Mouse (Mus musculus) erythroid progenitor cell, adult 5-6 weeks (primary cell): Measurements from ENCODE around the gene Asrgl1. TPM values are rescaled to one million over a fixed set of nuclear protein-coding genes. Genes with fewer than 3 reads are reported as not detected.

Experiments
- ATAC-seq: replicated peaks from 2 replicates; pipeline ENCODE4 v1.8.0; 2016; ENCODE audit warnings: moderate number of reproducible peaks, mild to moderate bottlenecking, moderate TSS enrichment, inconsistent platforms; ENCODE audit not compliant: poor library complexity, low FRiP score, severe bottlenecking
- total RNA-seq, 2 experiments: library from RNA; stranded (forward) in 1 of 2; stranded (reverse) in 1 of 2; fragments of 150-400 nt in 1 of 2; fragments of 186-747, 209-891 nt in 1 of 2; gene quantifications; 2 replicates each; pipeline versions ENCODE4 v1.2.3 to v1.2.4; 2015 to 2017; ENCODE audit warnings: low replicate concordance in 2 of 2

The Asrgl1 gene
- total RNA-seq, 2 experiments from 2014 or later, result 4.5 to 13.0 TPM

DNA sequence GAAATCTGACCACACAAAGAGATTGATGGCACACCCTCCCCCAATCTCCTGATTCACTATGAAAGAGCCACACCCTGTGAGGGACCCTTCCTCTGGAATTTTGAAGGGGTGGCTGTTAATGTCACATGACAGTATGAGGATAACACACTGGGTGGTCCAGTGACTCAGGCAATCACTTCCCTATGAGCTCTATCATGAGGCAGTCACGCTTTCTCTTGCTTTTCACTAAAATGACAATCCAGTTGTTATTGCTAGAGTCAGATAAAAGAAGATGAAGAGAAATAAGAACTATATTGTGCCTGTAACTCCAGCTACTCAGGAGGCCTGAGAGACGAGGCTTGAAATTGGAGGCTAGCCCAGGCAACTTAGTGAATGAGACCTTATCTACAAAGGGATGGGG, 59.9 kb downstream of the Asrgl1 start:
- ATAC-seq, result no peak

DNA sequence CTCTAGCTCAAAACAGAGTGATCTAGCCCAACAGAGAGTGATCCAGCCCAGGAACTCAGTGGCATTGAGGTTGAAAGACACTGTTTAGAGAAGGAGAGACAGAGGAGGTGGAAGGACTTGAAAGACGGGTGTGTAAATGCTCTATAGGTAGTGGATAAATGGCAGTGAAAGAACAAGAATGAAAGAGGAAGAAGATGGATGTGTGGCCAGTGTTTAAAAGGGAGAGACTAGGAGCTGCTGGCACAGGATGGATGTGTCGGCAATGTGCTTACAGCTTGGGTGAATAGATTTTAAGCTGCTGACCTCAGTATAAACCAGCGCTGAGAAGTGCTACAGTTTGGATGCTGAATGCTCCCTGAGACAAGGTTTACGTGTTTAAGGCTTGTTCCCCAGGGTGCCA, 61.0 kb downstream of the Asrgl1 start:
- ATAC-seq, result no peak

DNA sequence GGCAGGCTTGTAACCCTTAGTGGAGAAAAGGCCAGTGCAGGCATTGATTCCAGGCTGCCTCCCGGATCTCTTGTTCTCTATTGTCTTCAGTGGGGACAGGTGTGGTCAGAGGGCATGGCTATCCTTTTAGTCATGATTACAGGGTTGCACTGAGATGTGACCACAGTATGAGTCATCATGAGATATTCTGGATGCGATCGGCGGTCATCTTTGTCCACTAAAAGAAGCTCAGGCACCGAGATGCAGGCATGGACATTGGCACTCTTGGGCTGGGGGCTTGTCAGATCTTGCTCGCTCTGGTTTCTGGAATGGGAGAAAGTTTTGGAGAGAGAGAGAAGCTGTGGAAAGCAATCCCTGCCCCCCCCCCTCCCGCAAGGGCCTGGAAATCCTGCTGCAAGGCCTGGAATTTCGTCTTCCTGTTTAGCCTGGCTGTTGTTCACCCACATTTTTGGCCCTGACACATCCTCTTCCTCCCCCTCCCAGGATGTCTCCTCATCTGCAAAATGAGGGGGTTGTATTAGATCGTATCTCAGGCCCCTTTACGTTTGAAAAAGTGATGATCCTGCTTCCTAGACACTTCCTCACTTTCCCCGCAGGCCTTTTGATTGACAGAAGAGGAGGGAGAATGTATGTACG, 61.5 kb downstream of the Asrgl1 start:
- ATAC-seq, result no peak

DNA sequence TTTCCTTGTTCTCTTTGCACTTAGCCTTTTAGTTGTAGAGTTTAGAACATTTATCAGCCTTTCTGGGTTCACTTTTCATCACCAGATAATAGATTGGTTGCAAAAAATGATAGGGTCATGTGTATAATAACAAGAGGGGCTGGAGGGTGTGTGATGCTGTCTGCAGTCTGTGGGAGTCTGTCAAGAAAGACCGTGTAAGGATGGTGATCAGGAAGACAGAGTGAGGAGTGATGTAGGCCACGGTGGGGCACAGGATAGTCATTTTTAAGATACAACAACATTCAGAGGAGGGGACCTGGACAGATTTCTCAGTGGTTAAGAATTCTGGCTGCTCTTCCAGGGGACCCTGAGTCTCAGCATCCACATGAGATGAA, 63.3 kb downstream of the Asrgl1 start:
- no peak for ATAC-seq

DNA sequence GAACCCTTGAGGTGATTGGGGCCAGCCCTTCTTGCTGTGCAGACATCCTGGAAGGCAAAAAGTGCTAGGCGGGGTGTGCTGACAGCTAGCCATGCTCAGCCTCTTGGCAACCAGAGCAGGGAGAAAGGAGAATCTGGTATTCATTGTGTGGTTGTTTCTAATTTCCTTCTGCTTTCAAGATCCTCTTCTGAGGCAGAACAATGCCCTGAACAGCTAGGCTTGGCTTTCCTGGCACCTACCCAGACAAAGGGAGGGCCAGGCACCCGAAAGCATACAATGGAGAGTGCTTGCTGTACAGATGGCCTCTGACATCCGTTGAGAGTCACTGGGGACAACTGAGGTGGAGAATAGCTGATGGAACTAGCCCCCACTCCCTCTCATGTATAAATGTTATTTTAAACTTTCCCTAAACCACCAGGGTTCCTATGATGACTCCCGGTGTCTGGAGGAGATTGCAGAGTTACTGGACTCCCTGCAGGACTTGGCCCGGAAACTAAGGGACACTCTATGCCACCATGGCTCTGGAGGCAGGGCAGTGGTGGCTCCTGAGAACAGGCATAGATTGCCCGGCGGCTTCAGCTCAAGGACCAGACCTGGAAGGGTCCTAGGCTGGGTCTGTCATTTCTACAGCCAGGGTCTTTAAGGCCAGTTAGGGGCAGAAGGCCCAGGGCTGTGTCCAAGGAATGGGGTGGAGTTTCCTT, 63.8 kb downstream of the Asrgl1 start:
- ATAC-seq, result no peak

DNA sequence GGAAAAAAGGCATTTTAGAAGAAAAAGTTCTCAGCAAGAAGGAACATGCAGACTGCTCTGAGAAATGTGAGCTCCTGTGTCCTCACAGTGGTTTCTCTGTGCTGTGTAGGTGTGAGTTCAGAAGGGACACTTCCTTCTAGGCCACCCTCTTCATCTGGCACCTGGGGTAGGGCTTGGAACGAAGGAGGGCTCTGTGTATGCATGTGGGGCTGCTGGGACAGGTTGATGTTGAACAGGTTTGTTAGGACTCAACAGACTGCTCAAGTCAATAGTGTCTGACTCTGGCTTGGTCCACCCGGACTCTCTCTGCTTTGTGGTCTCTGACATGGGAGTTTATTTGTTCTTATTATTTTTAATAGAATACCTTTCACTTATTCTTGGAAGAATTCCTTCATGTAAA, 65.1 kb downstream of the Asrgl1 start:
- no peak for ATAC-seq

DNA sequence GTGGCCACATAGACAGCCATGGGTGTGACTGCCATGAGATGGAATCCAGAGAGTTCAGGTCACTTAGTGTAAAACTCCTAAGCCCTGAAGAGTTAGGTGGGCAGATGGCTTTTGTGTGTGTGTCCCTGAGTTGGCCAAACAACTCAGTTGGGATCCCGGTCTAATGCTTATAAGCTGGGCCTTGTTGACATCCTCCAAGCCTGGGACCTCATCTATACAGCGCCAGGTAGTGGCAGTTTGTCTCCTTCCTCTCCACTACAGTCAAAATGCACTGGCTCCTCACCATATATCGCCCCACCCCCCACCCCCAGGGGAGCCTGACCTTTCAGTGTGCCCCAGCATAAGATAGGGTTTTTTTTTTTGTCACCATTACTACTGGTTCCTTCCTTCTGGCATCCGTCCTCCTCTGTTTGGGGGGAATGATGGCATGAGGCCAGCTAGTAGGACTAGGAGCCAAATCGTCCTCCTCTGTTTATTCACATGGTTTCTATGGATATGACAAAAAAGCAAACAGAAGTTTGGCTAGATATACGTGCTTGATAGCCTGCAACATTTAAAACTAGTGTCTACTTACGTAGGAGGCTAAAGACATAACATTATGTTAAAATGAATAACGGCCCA, 65.6 kb downstream of the Asrgl1 start:
- ATAC-seq, result no peak

DNA sequence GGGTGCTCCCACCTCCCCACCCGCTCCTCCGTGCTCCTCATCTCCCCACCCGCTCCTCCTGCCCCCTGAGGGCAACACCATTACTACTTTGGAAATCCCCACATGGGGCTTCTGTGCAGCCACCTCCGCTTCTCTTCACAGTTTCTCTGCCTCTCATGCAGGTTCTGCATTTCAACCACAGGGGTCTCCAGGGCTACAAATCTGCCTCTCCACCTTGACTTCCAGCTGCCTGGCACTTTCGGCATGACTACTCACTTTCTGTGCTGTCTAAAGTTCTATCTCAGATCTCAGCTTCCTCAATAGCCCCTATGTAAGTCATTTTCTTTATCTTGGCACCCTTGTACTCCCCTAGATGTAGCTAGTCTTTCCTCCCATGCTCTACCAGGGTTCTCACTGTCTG, 68.1 kb downstream of the Asrgl1 start:
- ATAC-seq, result no peak

DNA sequence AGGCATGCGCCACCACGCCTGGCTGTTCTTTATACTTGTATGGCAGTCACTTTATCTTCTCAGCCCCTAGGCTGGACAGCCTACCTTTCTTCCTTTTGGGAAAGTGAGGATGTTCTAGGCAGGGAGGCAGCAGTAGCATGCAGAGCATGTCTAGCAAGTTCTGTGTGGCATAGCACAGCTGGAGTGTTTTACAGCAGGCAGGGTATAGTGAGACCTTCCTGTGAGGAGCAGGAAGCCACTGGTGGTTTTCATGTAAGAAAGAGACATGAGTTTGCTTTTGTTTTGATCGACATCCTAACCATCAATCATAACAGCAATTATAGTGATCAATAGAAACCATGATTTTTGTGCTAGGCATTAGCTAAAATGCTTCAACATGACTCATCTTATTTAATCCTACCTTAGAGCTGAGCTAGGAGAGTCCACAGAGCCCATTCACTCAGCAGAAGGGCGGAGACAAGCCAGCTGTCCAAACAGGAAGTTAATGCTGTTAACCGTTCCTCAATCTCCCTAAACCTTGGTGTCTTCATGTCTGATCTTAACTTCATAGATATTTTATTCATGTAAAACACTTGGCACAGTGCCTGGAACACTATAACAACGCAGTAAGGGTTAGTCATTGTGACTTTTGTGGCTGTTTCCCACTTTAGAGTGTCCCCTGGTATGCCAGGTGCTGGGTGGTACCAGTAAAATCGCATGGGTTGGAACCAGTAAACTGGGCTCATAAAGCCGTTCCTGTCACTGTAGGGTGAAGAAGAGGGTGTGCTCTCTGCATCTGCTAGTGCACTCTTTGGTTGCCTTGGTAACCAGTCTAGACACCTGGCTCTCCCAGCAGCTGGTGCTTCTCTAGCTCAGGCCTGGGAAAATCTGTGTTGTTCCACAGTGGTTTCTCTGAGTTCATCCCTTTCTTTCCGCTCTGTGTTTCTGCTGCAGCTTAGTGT, 69.5 kb downstream of the Asrgl1 start:
- ATAC-seq, result no peak

DNA sequence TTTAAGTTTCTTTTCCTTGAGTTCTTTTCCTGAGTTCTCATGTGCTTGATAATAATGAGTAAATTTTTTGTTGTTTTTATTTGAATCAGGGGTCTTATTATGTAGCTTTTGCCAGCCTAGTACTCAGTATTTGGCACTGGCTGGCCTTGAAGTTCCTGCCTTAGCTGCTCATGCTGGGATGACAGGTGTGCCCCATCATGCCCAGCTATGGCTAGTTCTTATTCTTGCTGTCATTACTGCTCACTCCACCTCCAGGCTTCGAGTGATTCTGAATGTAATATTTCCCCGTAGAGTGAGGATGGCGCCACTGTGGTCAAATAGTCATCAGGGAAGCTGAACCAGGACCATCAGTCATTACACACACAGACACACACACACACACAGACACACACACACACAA, 71.6 kb downstream of the Asrgl1 start:
- ATAC-seq, result no peak

DNA sequence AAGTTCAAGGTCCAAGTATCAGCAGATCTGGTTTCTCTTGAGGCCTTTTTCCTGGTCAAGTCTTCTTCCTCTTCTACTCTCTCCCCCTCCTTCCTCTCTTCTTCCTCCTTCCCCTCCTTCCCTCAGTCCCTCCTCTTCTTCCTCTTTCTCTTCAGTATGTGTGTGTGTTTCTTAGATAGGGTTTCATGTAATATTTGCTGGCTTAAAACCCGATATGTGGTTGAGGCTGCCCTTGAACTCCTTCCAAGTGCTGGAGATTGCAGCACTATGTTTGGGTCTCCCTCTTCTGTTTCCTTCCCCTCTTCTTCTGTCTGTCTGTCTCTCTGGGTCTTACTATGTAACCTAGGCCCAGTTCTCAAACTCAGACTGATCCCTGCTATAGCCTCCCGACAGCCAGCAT, 72.6 kb downstream of the Asrgl1 start:
- no peak for ATAC-seq

DNA sequence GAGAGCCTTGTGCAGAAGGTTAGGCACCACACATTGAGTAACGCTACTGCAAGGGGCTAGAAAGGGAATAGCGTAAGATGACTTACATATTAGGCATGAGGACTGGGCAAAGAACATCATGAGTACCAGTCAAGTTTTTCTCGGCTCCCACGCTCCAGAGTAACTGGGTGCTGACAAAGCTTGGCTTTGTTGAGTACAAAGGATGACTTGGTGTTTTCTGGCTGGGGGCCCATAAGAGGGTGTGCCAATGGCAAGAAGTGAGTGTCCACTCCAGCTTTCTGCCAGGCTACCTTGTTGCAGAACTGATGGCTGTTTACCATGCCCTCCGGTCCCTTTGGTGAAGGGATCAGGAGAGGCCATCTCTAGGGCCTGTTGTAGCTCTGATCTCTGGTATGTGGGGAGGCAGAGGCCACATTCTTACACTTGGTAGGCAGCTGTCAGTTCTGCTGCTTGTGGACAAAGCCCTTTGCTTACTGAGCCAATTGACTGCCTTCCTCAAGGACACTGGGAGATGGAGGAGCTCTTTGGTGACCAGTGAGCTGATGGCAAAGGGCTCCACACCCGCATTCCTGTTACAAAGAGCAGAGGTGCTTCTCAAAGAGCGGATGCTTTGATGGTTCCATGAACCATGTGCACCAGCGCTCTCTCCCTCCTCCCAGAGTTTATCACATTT, 74.1 kb downstream of the Asrgl1 start:
- ATAC-seq, result no peak

DNA sequence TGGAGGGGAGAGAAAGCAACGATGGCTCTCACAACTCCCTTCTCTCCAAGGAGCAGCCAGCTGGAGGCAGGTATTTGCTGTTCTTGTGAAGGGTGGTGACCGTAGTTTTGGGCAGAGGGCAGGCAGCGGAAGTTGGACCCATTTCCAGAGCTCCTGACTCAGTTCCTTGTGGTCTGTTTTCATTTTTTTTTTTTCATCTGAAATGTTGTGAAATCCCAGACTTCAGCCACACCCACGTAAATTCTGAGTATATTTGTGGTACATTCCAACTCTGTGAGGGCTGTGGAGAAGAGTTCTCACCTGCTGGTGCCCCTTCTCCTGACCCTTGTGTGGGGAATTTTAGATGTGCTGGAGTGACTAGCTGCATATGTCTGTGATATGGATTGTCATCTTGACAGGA, 75.3 kb downstream of the Asrgl1 start:
- no peak for ATAC-seq

Other genes with a start within 250 kb of the Asrgl1 start
- gene 1810009A15Rik, start 246.8 kb downstream of the Asrgl1 start, total RNA-seq (2015; ENCODE audit: low replicate concordance), result 11.5 and 13.4 TPM in 2 replicates
- 7.0 and 32.0 TPM in 2 replicates for gene 1810009A15Rik, start 246.8 kb downstream of the Asrgl1 start, total RNA-seq (2017; ENCODE audit: low replicate concordance)
- gene Gm49416, start 246.7 kb downstream of the Asrgl1 start, total RNA-seq (2015; ENCODE audit: low replicate concordance), result not detected in 2 replicates
- not detected in 2 replicates for gene Gm49416, start 246.7 kb downstream of the Asrgl1 start, total RNA-seq (2017; ENCODE audit: low replicate concordance)
- 10.1 and 14.3 TPM in 2 replicates for gene Ints5, start 242.6 kb downstream of the Asrgl1 start, total RNA-seq (2015; ENCODE audit: low replicate concordance)
- 7.1 and 7.6 TPM in 2 replicates for gene Ints5, start 242.6 kb downstream of the Asrgl1 start, total RNA-seq (2017; ENCODE audit: low replicate concordance)
- 71.0 and 83.0 TPM in 2 replicates for gene Ganab, start 237.6 kb downstream of the Asrgl1 start, total RNA-seq (2015; ENCODE audit: low replicate concordance)
- gene Ganab, start 237.6 kb downstream of the Asrgl1 start, total RNA-seq (2017; ENCODE audit: low replicate concordance), result 31.9 and 43.0 TPM in 2 replicates
- gene B3gat3, start 215.3 kb downstream of the Asrgl1 start, total RNA-seq (2015; ENCODE audit: low replicate concordance), result 16.2 and 28.1 TPM in 2 replicates
- gene B3gat3, start 215.3 kb downstream of the Asrgl1 start, total RNA-seq (2017; ENCODE audit: low replicate concordance), result 13.8 and 21.3 TPM in 2 replicates
- gene Rom1, start 206.3 kb downstream of the Asrgl1 start, total RNA-seq (2015; ENCODE audit: low replicate concordance), result not detected in 2 replicates
- gene Rom1, start 206.3 kb downstream of the Asrgl1 start, total RNA-seq (2017; ENCODE audit: low replicate concordance), result not detected in 2 replicates
- 6.5 and 9.6 TPM in 2 replicates for gene Eml3, start 206.1 kb downstream of the Asrgl1 start, total RNA-seq (2015; ENCODE audit: low replicate concordance)
- 7.1 and 14.0 TPM in 2 replicates for gene Eml3, start 206.1 kb downstream of the Asrgl1 start, total RNA-seq (2017; ENCODE audit: low replicate concordance)
- gene Mta2, start 193.8 kb downstream of the Asrgl1 start, total RNA-seq (2015; ENCODE audit: low replicate concordance), result 59.9 and 70.3 TPM in 2 replicates
- 84.2 and 125 TPM in 2 replicates for gene Mta2, start 193.8 kb downstream of the Asrgl1 start, total RNA-seq (2017; ENCODE audit: low replicate concordance)
- 0.84 and 3.2 TPM in 2 replicates for gene Tut1, start 181.8 kb downstream of the Asrgl1 start, total RNA-seq (2015; ENCODE audit: low replicate concordance)
- gene Tut1, start 181.8 kb downstream of the Asrgl1 start, total RNA-seq (2017; ENCODE audit: low replicate concordance), result 3.7 and 4.4 TPM in 2 replicates
- 198 and 228 TPM in 2 replicates for gene Eef1g, start 168.6 kb downstream of the Asrgl1 start, total RNA-seq (2015; ENCODE audit: low replicate concordance)
- 92.0 and 153 TPM in 2 replicates for gene Eef1g, start 168.6 kb downstream of the Asrgl1 start, total RNA-seq (2017; ENCODE audit: low replicate concordance)
- 13.0 and 13.8 TPM in 2 replicates for gene Ahnak, start 146.4 kb downstream of the Asrgl1 start, total RNA-seq (2015; ENCODE audit: low replicate concordance)
- gene Ahnak, start 146.4 kb downstream of the Asrgl1 start, total RNA-seq (2017; ENCODE audit: low replicate concordance), result 13.3 and 15.7 TPM in 2 replicates
- gene Scgb1a1, start 47.7 kb downstream of the Asrgl1 start, total RNA-seq (2015; ENCODE audit: low replicate concordance), result not detected in 2 replicates
- gene Scgb1a1, start 47.7 kb downstream of the Asrgl1 start, total RNA-seq (2017; ENCODE audit: low replicate concordance), result not detected in 2 replicates